Comparison of ENCODE assay signal across 19 mouse cellular contexts in genomic region chr19:37290906-37291305, GRCm38 (mm10). TPM values are rescaled to one million over a fixed set of nuclear protein-coding genes. Genes with fewer than 3 reads are reported as not detected.
DNase-seq lines count a peak whose midpoint lies in the region; ATAC-seq and TF ChIP-seq lines count a peak whose summit lies in the region.
"Had no signal": no experiment of that assay in that cellular context is flagged by ENCODE, and none has a peak within 500 bp of the region (broad histone marks: within the 10 kb centered on the region; RNA-seq: fewer than 3 reads in every experiment).

No protein-coding gene starts in this region.

- ATAC-seq in common myeloid progenitor, adult 5-6 weeks (replicated peaks; ENCODE audit: low read depth, poor library complexity, severe bottlenecking), result peak; percentile 93
- ATAC-seq: midbrain, embryonic 13.5 days had no signal

- H3K79me2 ChIP-seq in macrophage (ENCODE audit: inconsistent target), result no peaks in the 10 kb centered on the region

- H3K36me3 ChIP-seq in macrophage (ENCODE audit: inconsistent target), result peaks cover 7% of the 10 kb centered on the region; the same call in 1 of the 2 replicates

- TF ChIP-seq CTCF in gastrocnemius, adult 2 months (IDR thresholded peaks at IDR 0.05), result no peak

- 14% methylated on average over 8 of the region's 8 CpGs for WGBS in macrophage (ENCODE audit: missing documents)

- DNase-seq in gastrocnemius, adult 2 months, result no peak
- no peak for DNase-seq in gastrocnemius, postnatal 4 days (ENCODE audit: low spot score in 2 of 2)
- DNase-seq in adrenal gland, adult 8-10 months, result peak; percentile 40
- no peak for DNase-seq in cerebellum, adult 9-11 months
- DNase-seq in kidney, adult 18-20 months, result no peak
- DNase-seq in natural killer cell, adult 2 months (ENCODE audit: low spot score in 2 of 2), result no peak
- DNase-seq: cerebellum, postnatal 14 days; kidney, adult 9 months; kidney, postnatal 36 days; lung, postnatal 10 days; right cerebral cortex, adult 18-20 months; thymus, postnatal 25 days had no signal

- H3K27ac ChIP-seq in gastrocnemius, adult 2 months, result peak overlapping the region; percentile 51
- peak overlapping the region; percentile 24 for H3K27ac ChIP-seq in macrophage
- H3K27ac ChIP-seq: forebrain, embryonic 12.5 days; hindbrain, embryonic 10.5 days; limb, embryonic 15.5 days; midbrain, embryonic 13.5 days; stomach, postnatal 0 days had no signal

- intact Hi-C loops in gastrocnemius, adult 2 months (cut with DNase I), result no loop called here

- no peak overlapping the region for H3K4me3 ChIP-seq in gastrocnemius, adult 2 months
- no peak overlapping the region for H3K4me3 ChIP-seq in macrophage (ENCODE audit: inconsistent target)
- H3K4me3 ChIP-seq: forebrain, embryonic 12.5 days; hindbrain, embryonic 10.5 days; limb, embryonic 15.5 days; midbrain, embryonic 13.5 days had no signal

RNA-seq across cellular contexts. Expression of gene Ide, which starts 46.7 kb away (rescaled TPM):
- total RNA-seq in gastrocnemius, adult 2 months (2021), result 100 to 1,000 TPM; 104 to 158 TPM
- 10 to 100 TPM; 72.6 to 78.8 TPM for total RNA-seq in gastrocnemius, postnatal 4 days (2021)
- 100 to 1,000 TPM in 1 of 4 experiments, 10 to 100 TPM in 3; 81.5 to 153 (median 83.3) TPM for total RNA-seq in adrenal gland, adult 8-10 months (2022)
- 100 and 108 TPM in 2 replicates for total RNA-seq in common myeloid progenitor, adult 5-6 weeks (2017)
- total RNA-seq in macrophage (2018; cell fraction: chromatin; rRNA removed), result 100 to 1,000 TPM in 11 of 26 experiments, 10 to 100 TPM in 14, 1 to 10 TPM in 1; 7.7 to 132 (median 83.5) TPM
- 10 to 100 TPM; 46.8 to 68.2 (median 59.2) TPM for total RNA-seq in macrophage (2018; cell fraction: cytosol; rRNA removed)
- total RNA-seq in macrophage (2018; cell fraction: nucleus; rRNA removed), result 100 to 1,000 TPM in 1 of 26 experiments, 10 to 100 TPM in 25; 16.4 to 104 (median 55.1) TPM
- 42.9 to 68.4 TPM (median 54.3 TPM) in 3 replicates for polyA plus RNA-seq in macrophage (2018)
